Mouse (Mus musculus): Measurements from ENCODE around the gene Olfr1432.
"Not testable (repeated sequence)": the region's sequence is repeated elsewhere in the genome, so short reads cannot be mapped to it uniquely, and the experiment has no call there.

DNA sequence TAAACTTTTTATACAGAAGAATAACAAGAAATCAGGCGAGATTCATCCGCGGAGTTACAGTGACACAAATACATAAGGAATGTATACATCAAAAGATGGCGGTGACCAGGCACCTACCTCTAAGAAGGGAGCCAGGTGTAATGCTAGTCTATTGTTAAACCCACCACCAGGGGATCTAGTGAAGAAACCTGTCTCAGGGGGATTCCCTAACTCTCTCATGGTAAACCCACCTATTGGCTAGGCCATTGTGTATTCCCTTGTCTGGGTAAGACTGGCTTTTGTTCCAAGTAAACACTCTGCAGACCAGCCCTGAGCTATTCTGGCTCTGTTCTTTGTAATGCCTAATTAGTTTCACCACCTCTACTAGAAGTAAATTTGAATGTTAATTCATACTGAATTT, 33.3 kb downstream of the Olfr1432 start:
- TF ChIP-seq POLR2A (IDR thresholded peaks at IDR 0.05; ENCODE audit: borderline replicate concordance, extremely low read depth, low read depth, low read length); CTCF (IDR thresholded peaks at IDR 0.05; ENCODE audit: insufficient read depth, low read length): not testable (repeated sequence)

All from lung, adult 2 months (tissue).